Mouse (Mus musculus) hindbrain, embryonic 16.5 days (tissue): Measurements from ENCODE around the gene Macrod2. TPM values are rescaled to one million over a fixed set of nuclear protein-coding genes. Genes with fewer than 3 reads are reported as not detected.

Experiments
- ATAC-seq: fragments of 200-750 bp; cut with Nextera tagmentation; 2 replicates; pipeline ENCODE4 v1.8.0; 2017; ENCODE audit warnings: moderate TSS enrichment, moderate library complexity
- H3K27ac ChIP-seq: fragments of 300-500 bp; sonication (generic); 2 replicates; pipeline ENCODE4 v1.5.1; 2014; ENCODE audit warnings: low read depth, mild to moderate bottlenecking, control low read depth, low read length, moderate library complexity
- H3K27me3 ChIP-seq: fragments of 300-500 bp; sonication (generic); replicated peaks from 2 replicates; pipeline ENCODE4 v1.6.1; 2014; ENCODE audit warnings: low read length; ENCODE audit not compliant: control insufficient read depth, insufficient read depth
- H3K36me3 ChIP-seq: fragments of 300-500 bp; sonication (generic); 2 replicates; pipeline ENCODE4 v1.6.1; 2014; ENCODE audit warnings: mild to moderate bottlenecking, low read length, moderate library complexity, mixed read lengths; ENCODE audit not compliant: control insufficient read depth, insufficient read depth
- H3K4me1 ChIP-seq: fragments of 300-500 bp; sonication (generic); 2 replicates; pipeline ENCODE4 v1.6.1; 2014; ENCODE audit warnings: low read depth, low read length; ENCODE audit not compliant: control insufficient read depth, insufficient read depth
- H3K4me2 ChIP-seq: fragments of 300-500 bp; sonication (generic); 2 replicates; pipeline ENCODE4 v1.6.1; 2014; ENCODE audit warnings: mild to moderate bottlenecking, low read length, control low read depth, moderate library complexity
- H3K4me3 ChIP-seq: fragments of 300-500 bp; sonication (generic); 2 replicates; pipeline ENCODE4 v1.5.1; 2014; ENCODE audit warnings: mild to moderate bottlenecking, low read length, control low read depth, moderate library complexity
- H3K9ac ChIP-seq: fragments of 300-500 bp; sonication (generic); 2 replicates; pipeline ENCODE4 v1.6.1; 2014; ENCODE audit warnings: low read depth, mild to moderate bottlenecking, control low read depth, low read length, moderate library complexity
- H3K9me3 ChIP-seq: fragments of 300-500 bp; sonication (generic); 2 replicates; pipeline ENCODE4 v1.6.1; 2014; ENCODE audit warnings: mild to moderate bottlenecking, low read length, moderate library complexity; ENCODE audit not compliant: control insufficient read depth
- WGBS: fragments of 180-500 bp; shearing (Covaris S2); extraction: QIAGEN DNeasy Blood & Tissue Kit; methylation state at CpG from one replicate; pipeline ENCODE4 v1.1.7; 2014; 5-methylcytosine and 5-hydroxymethylcytosine counted together
- polyA plus RNA-seq: library from polyadenylated mRNA; unstranded; fragments of >200 nt; fragmentation: Nextera tagmentation; extraction: Ambion mirVana; gene quantifications from 2 replicates; pipeline ENCODE4 v1.2.1, GENCODE M21; 2015

The Macrod2 gene
- polyA plus RNA-seq, 1 experiment from 2014 or later: 85.4 TPM

DNA sequence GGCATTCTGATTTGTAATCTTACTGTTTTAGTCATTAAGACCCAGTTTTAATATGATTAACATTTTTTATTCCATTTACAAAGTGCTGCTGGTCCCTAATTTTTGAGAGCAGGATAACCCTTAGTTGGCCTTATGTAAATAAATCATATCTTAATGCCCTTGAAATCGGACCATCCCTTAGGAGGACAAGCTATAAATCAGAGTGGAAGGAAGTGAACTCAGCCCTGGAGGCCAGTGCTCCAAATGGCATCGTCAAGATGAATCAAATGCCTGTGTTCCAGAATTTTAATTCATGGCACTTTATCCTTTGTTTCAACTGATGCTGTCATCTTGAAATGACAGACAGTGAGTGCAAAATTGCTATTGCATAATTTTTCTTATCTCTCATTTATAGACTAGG, 1046.8 kb downstream of the Macrod2 start:
- H3K9ac ChIP-seq: no peak overlapping the region
- H3K4me2 ChIP-seq: no peak overlapping the region
- WGBS: 61% methylated on average over 2 of the region's 2 CpGs
- H3K27me3 ChIP-seq: no peaks in the 10 kb centered on the region
- H3K4me1 ChIP-seq: no peaks in the 10 kb centered on the region
- no peaks in the 10 kb centered on the region for H3K36me3 ChIP-seq
- no peak overlapping the region for H3K27ac ChIP-seq
- H3K4me3 ChIP-seq: no peak overlapping the region
- no peak for ATAC-seq
- H3K9me3 ChIP-seq: no peaks in the 10 kb centered on the region

GRCm38 (mm10) chr2:141449078-141449680, 1054.1 kb downstream of the Macrod2 start:
- Histone ChIP-seq H3K4me3 (no peak overlapping the region), H3K36me3 (no peaks in the 10 kb centered on the region), H3K9me3 (no peaks in the 10 kb centered on the region), H3K27ac (no peak overlapping the region), H3K27me3 (no peaks in the 10 kb centered on the region), H3K4me2 (no peak overlapping the region), H3K4me1 (no peaks in the 10 kb centered on the region), H3K9ac (no peak overlapping the region)
- 72% methylated on average over 2 of the region's 2 CpGs for WGBS
- ATAC-seq: peak; percentile 69

DNA sequence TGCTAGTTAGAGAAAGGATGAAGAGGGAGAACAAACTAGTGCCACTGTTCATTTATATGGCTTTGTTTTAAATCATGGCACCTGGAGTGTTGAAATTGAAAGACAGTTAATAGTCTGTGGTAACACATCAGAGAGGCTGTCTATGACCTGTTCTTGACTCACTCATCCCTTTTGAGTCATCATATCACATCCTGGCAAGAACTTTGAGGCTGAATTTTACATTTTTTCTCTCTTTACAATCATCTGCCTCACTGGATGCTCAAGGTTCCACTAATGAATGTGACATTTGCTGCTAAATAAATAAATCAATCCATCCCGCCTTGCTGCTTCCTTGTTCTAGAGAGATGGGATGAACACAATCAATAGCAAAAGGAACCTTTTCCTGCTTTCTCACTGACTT, 1068.8 kb downstream of the Macrod2 start:
- Histone ChIP-seq H3K9ac (no peak overlapping the region), H3K4me2 (no peak overlapping the region), H3K9me3 (no peaks in the 10 kb centered on the region), H3K27me3 (no peaks in the 10 kb centered on the region), H3K27ac (no peak overlapping the region), H3K36me3 (no peaks in the 10 kb centered on the region), H3K4me1 (no peaks in the 10 kb centered on the region), H3K4me3 (no peak overlapping the region)
- 97% methylated on average over 1 of the region's 1 CpGs for WGBS
- no peak for ATAC-seq

DNA sequence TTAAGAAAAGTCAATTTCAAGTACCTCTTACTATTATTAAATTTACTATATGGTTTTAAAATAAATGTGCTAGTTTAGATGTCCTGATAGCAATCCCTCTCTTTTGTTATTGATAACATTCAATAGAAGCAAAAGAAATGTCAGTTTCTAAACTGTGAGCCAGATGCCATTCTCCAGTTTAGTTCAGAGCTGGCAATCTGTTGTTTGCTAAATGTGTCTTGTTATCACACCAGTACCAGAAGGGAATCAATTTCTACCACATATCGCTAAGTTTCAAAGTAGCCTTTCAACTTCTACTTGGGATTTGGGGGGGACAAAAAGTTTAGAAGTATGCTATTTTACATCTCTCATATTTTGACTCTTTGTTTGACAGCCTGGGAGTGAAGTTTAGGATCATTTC, 1077.7 kb downstream of the Macrod2 start:
- H3K4me1 ChIP-seq: no peaks in the 10 kb centered on the region
- no peak overlapping the region for H3K9ac ChIP-seq
- no peak overlapping the region for H3K4me3 ChIP-seq
- no peak overlapping the region for H3K27ac ChIP-seq
- H3K27me3 ChIP-seq: no peaks in the 10 kb centered on the region
- no peak for ATAC-seq
- no peaks in the 10 kb centered on the region for H3K36me3 ChIP-seq
- no peaks in the 10 kb centered on the region for H3K9me3 ChIP-seq
- H3K4me2 ChIP-seq: no peak overlapping the region
- WGBS: 93% methylated on average over 1 of the region's 1 CpGs

DNA sequence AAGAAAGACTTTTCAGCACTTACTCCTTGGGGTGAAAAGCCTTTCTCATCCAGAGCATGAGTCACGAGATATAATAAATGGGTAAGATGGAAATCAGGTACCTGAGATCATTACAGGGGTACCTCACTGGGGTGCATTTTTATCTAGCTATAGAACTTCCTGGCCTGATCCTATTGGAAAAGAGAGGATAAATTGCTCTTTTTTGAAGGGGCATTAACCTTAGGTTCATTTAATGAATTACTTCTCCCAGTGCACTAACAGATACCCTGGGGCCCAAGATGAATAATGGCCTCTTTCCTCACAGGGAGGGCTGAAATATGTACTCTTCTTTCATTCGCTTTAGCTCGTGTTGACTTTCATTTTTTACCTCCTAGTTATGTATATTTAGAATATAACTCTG, 1082.5 kb downstream of the Macrod2 start:
- WGBS: 68% methylated on average over 3 of the region's 3 CpGs
- no peak overlapping the region for H3K27ac ChIP-seq
- H3K9me3 ChIP-seq: no peaks in the 10 kb centered on the region
- no peaks in the 10 kb centered on the region for H3K27me3 ChIP-seq
- H3K4me3 ChIP-seq: no peak overlapping the region
- H3K9ac ChIP-seq: no peak overlapping the region
- no peak for ATAC-seq
- H3K36me3 ChIP-seq: no peaks in the 10 kb centered on the region
- no peak overlapping the region for H3K4me2 ChIP-seq
- H3K4me1 ChIP-seq: no peaks in the 10 kb centered on the region

GRCm38 (mm10) chr2:141490518-141490917, 1095.4 kb downstream of the Macrod2 start:
- Histone ChIP-seq H3K9me3 (no peaks in the 10 kb centered on the region), H3K36me3 (no peaks in the 10 kb centered on the region), H3K9ac (no peak overlapping the region), H3K27me3 (no peaks in the 10 kb centered on the region), H3K4me2 (no peak overlapping the region), H3K27ac (no peak overlapping the region), H3K4me1 (no peaks in the 10 kb centered on the region), H3K4me3 (no peak overlapping the region)
- ATAC-seq: no peak
- 43% methylated on average over 3 of the region's 3 CpGs for WGBS

GRCm38 (mm10) chr2:141505451-141505850, 1110.3 kb downstream of the Macrod2 start:
- no peak overlapping the region for H3K4me3 ChIP-seq
- no peak overlapping the region for H3K27ac ChIP-seq
- no peaks in the 10 kb centered on the region for H3K36me3 ChIP-seq
- H3K9ac ChIP-seq: no peak overlapping the region
- H3K4me2 ChIP-seq: no peak overlapping the region
- H3K9me3 ChIP-seq: no peaks in the 10 kb centered on the region
- no peaks in the 10 kb centered on the region for H3K4me1 ChIP-seq
- ATAC-seq: no peak
- H3K27me3 ChIP-seq: no peaks in the 10 kb centered on the region
- WGBS: 92% methylated on average over 3 of the region's 3 CpGs

DNA sequence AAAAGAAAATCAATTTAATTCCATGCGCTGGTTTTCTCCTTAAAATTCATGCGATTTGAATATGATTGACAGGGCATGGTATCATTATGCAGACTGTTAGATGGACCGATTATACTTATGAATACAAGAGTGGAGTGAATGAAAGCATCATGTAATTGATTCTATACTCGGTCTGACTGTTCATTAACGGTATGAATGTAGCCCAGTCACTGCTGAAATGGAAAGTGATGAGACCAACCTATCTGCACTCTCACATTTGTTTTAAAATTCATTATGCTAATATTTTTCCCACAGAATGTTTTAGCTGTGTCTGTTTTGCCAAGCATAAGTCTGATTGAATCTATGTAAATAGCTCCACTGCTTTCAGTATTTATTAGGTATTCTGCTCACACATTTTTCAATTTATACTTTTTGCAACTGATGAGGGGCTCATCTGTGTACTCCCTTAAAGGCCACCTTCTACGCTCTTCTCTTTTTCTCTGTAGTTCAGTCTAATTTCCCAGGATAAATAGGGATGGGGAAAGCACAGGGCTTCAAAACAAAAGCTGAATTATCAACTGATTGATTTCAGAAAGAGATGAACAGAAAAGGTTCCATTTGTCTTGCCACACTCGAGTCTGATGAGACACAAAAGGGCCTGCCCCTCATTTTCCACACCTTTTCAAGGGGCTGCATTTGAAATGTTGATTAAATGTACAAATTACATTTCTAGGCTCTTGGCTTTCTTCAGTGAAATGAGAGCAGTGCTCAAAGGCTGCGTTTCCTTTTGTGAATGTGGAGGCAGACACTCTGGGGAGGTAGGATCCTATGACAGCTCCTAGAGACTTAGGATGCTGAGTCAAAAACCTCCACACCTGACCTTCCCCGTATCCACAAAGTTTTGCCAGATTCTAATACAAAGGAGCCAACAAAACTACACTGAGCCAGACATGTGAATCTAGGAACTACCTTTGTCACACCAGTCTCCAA, 1113.1 kb downstream of the Macrod2 start:
- no peak for ATAC-seq
- Histone ChIP-seq H3K27me3 (no peaks in the 10 kb centered on the region), H3K4me2 (no peak overlapping the region), H3K4me3 (no peak overlapping the region), H3K4me1 (no peaks in the 10 kb centered on the region), H3K36me3 (no peaks in the 10 kb centered on the region), H3K9ac (no peak overlapping the region), H3K9me3 (no peaks in the 10 kb centered on the region), H3K27ac (no peak overlapping the region)
- 43% methylated on average over 9 of the region's 9 CpGs for WGBS

GRCm38 (mm10) chr2:141514976-141515375, 1119.9 kb downstream of the Macrod2 start:
- Histone ChIP-seq H3K9me3 (no peaks in the 10 kb centered on the region), H3K4me2 (no peak overlapping the region), H3K9ac (no peak overlapping the region), H3K27ac (no peak overlapping the region), H3K4me3 (no peak overlapping the region), H3K27me3 (no peaks in the 10 kb centered on the region), H3K36me3 (no peaks in the 10 kb centered on the region), H3K4me1 (no peaks in the 10 kb centered on the region)
- ATAC-seq: no peak
- WGBS: 62% methylated on average over 3 of the region's 3 CpGs
